Mouse (Mus musculus) ovary, adult 18-20 months (tissue): ENCODE results near the gene Shpk.

Experiments
- DNase-seq: peaks from one replicate; pipeline ENCODE4 v3.0.0; 2022; ENCODE audit warnings: low spot score, mixed read lengths

Shpk gene

GRCm38 (mm10) chr11:73201021-73201420 lies 1.8 kb downstream of the Shpk start:
- DNase-seq = no peak

DNA sequence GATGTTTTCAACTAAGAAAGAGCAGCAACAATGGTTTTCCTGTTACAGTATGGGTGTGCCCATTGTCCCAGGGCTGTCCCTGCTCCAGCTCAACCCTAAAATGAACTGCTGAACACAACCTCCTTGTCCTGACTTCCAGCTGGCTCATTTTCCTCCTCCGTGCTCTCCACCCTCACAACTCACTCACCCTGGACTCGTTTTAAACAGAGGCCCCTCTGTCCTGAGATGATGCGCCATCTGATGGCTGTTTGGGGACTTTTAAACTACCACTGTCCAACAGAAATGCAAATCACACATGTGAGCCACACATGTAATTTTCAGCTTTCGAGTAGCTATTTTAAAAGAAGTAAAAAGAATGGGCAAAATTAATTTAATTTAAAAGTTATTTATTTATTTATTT lies 2.3 kb downstream of the Shpk start:
- no peak for DNase-seq

DNA sequence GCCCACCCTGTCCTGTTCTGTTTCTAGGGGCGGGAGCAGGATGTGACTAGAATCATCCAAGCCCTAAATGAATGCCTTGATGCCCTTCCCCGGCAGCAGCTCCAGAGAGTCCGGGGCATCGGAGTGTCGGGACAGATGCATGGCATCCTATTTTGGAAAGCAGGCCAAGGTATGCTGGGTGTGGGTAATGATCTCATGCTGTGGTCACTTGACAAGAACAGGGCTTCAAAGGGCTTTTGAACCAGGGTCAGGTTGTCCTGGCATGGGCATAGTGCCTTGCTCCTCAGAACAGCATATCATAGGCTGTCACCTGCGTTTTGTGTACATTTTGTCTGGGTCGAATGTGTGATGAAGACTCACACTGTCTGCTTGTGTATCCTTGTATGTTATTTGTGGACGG lies 4.6 kb downstream of the Shpk start:
- DNase-seq = no peak

DNA sequence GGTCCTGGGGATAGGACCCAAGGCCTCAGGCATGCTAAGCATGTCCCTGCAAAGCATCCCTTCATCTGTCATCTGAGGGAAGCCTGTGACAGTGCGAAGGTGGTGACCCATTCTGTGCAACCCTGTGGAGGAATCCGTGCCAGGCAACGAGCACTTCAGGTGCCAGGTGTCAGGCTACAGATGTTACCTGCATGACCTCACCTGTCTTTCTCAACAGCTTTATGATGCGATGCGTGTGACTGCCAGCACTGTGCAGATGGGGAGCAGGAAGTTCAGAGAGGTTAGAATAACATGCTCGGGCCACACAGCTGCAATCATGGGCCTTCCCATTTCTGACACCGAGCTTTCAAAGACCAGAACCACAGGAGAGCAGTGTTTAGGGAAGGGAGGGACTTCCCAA lies 5.9 kb downstream of the Shpk start:
- DNase-seq = no peak

DNA sequence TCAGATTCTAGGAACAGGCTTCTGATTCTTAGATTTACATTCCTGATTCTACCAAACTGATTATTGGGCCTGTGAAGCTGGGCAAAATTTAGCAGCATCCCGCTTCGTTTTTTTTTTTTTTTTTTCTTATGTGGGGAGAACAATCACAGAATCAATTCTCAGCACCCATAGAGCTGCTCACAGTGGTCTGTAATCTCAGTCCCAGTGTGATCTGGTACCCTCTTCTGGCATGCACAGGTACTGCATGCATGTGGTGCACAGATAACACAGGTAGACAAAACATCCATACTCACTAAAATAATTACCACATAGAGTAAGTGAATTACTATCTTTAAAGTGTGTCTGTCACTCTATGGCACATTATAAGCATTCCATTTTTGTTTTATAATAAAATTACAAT lies 8.4 kb downstream of the Shpk start:
- no peak for DNase-seq

- no peak for DNase-seq
These were observed 14.7 kb downstream of the Shpk start for GRCm38 (mm10) chr11:73213956-73214355.

GRCm38 (mm10) chr11:73219671-73220070 lies 20.4 kb downstream of the Shpk start:
- DNase-seq = no peak

DNA sequence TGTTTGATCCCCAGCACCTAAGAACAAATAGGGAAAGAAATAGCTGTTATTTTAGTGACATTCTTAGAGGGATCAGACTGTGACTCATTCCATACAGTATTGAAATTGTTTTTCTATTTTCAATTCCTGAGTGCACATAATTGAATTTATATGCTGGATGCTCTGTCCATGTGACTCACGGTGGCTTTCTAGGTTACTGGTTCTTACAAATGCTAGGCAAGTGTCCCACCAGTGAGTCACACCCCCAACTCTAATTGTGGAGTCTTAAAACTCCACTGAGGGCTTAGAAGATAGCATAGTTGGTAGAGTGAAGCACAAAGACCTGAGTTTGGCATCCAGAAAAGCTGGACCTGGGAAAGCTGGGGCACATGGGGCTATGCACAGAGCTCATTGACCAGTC lies 21.4 kb downstream of the Shpk start:
- no peak for DNase-seq

DNA sequence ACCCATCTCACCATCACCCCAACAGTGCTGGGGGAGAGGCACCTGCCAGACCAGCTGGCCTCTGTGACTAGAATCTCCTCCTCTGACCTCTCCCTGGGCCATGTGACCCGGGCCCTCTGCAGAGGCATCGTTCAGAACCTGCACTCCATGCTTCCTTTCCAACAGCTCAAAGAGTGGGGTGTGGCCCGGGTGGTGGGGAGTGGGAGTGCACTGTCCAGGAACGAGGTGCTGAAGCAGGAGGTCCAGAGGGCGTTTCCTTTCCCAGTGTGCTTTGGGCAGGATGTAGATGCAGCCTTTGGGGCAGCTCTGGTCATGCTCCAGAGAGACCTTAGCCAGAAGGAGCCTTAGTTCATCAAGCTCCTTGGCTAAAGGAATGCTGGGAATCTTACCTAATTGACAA lies 23.6 kb downstream of the Shpk start:
- no peak for DNase-seq

- DNase-seq = no peak
These were observed 24.7 kb downstream of the Shpk start for GRCm38 (mm10) chr11:73223966-73224365.

- DNase-seq = no peak
These were observed 26.6 kb downstream of the Shpk start for GRCm38 (mm10) chr11:73225856-73226255.

DNA sequence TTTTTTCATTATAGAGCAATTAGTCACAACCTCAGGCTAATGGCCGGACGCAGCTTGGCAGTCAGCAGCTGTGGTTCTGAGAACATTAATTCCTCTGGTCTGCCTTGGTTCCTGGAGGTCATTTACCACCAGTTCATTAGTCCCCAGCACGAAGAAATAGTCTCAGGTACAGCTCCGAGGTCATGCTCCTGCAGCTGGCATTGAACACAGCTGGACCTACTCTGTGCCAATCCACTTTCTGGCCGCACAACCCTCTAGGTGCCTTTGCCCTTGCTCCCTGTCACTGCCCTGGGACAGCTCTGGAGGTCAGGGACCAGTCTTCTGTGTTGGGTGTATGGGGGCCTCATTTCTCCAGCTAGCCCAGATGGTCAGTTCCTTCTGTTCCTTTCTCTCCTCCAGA lies 29.6 kb downstream of the Shpk start:
- DNase-seq = no peak

GRCm38 (mm10) chr11:73230081-73230480 lies 30.8 kb downstream of the Shpk start:
- DNase-seq = no peak

DNA sequence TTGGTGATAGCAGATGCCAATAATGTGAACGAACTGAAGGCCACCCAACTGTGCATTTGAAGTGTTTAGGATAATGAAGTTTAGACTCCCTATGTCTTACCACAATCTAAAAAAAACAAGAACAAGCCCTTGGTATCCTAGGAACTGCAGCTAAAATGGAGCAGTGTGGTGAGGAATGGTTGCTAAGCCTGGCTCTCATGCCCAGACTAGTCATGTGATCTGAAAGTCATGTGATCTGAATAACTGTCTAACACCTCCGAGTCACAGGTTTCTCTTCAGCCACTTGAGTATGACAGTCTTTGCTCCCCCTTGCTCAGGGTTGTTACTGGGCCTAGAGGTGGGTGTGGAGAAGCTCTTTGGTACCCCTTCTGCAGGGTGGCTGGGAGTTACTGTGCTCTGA lies 33.3 kb downstream of the Shpk start:
- no peak for DNase-seq

GRCm38 (mm10) chr11:73233992-73234391 lies 34.7 kb downstream of the Shpk start, which contains the start of gene Trpv1:
TSS of gene Trpv1 (plus strand) at chr11:73234292.
- DNase-seq = no peak

DNA sequence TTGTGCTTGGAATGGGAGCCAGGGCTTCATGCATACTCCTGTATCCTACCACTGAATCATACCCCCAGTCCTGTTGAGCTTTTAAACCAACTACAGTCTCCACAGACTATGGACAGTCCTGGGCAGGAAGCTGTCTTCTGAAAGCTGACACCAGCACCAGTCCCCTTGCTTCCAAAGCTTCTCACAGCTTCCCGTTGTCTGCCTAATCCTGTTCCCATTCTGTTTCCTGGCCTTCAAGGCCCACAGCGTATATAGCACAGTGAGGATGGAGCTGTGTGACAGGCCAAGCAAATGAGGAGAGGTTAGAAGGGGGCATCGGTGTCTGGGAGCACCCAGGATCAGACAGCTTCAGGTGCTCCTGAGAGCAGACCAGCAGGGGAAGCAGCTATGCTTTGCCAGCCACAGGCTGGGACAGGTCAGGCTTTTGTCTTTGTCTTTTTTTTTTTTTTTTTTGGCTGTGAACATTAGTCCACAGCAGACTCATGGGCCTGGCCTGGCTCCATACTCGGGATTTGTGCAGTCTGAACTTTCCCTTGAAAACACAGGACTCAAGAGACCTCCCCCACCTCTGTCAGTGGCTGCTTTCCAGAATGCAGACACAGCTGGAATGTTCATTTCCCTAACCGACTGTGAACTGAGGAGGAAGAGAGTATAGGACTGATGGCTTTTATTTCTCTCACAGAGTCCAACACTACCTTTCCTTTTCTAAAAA lies 36.9 kb downstream of the Shpk start:
- DNase-seq = peak; percentile 39

DNA sequence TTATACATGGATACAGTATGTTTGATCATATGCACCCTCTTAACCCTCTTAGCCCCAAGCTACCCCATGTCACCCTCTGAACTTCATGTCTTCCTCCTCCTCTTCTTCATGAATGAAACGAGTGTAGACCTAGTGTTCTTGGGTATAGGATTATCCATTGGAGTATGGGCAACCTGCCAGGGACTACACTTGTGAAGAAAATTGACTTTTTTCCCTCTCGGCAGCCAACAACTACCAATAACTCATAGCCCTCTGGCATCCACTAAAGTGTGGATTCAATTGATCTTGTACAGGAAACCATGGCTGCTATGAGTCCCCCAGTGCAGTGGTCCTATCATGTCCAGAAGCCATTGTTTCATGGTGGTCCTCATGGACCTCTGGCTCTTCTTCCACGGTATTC lies 37.5 kb downstream of the Shpk start:
- DNase-seq = no peak

DNA sequence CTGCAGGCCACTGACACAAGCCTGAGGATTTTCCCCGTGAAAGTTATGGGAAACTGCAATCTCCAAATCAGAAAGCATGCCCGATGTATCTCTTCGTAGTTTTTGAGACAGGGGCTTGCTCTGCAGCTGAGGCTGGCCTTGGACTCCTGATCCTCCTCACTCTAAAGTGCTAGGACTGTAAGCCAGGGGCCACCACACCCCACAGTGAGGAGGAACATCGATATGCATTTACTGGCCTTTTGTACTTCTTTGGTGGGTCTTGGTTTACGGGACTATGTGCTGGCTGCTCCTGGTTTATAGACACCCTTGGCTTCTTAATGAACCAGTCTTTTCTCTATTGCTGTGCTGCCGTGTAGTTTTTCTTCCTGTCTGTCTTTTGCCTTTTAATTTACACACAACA lies 42.9 kb downstream of the Shpk start:
- no peak for DNase-seq

DNA sequence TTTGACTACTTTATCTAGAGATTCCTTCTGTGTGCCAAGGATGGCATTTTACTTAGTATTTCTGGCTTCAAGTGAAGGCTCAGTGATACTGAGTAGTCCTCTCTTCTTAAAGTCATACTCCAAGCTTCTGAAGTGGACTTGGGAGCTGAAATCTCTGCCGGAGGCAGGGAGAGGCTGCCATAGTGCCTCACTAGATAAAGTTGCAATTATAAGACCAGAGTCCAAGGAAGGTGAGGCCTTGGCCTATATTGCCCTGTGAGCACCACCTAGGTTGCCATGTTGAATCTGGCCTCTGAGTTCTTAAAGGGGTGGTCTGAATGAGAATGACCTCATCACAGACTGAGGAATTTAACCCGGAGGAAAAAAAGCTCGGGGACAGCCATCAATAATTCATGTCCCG lies 43.5 kb downstream of the Shpk start:
- DNase-seq = no peak

- no peak for DNase-seq
These were observed 58.2 kb downstream of the Shpk start for GRCm38 (mm10) chr11:73257362-73257945.

DNA sequence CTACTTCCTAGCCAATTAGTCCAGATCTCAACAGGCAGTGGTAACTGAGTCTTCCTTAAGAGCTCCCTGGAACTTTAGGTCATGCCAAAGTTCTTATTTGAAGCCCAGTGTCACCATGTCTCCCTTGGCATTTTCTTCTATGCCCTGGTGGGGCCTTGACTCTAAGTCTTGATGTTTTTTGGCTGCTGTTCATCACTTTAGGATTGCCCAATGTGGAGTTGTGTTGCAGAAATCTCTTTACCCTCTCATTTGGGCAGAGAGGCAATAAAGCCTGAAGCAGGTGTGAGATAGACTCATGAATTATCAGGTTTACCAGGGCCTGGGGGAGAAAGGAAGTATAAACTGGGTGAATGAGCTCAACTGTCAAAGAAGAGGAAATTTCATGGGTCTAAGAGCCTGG lies 59.4 kb downstream of the Shpk start:
- DNase-seq = no peak

DNA sequence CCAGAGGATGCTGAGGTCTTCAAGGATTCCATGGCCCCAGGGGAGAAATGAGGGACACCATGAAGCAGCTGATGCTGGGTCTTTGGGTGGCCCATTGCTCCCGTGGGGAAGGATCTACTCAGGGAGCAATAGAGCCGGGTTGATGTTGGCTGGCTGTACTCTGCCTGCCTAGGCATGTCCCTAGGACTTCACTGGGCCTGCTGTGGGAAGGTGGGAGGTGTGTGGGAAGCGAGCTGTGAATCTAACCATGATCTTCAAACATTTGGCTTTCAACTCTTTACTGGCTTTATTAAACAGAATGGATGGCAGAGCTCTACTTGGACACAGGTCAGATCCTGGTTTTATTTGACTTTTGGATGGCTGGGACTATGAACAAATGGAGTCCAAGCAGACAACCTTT lies 61.2 kb downstream of the Shpk start:
- DNase-seq = no peak

GRCm38 (mm10) chr11:73261385-73261784 lies 62.1 kb downstream of the Shpk start:
- no peak for DNase-seq

DNA sequence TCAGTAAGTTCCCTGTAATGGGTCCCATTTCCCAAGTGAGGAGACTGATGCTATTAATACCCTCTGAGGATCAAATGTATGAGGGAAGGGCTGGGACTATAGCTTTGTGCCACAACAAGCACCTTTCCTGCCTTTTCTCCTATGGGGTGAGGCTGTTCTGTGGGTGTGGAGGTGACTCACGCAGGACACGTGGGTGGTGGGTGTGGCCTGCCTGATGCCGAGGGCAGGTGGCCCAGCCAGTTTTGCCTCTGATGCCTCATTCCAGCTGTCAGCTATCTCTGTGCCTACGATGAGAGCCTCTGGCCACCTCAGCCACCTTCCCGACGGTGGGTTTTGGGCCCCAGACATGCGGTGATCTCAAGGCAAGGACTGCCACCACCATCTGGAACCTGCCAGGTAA lies 68.0 kb downstream of the Shpk start, which contains the start of gene Trpv3:
Gene Trpv3 (plus strand): TSS at position 122 of the 400 bp plus-strand sequence.
- no peak for DNase-seq
